Mouse (Mus musculus): Measurements from ENCODE around the gene Fancm.
"Not testable (repeated sequence)": the region's sequence is repeated elsewhere in the genome, so short reads cannot be mapped to it uniquely, and the experiment has no call there.

Fancm gene

GRCm38 (mm10) chr12:65118968-65119367, 43.6 kb downstream of the Fancm start:
- no peak for DNase-seq (ENCODE audit: low read depth, low spot score)

- no peak for DNase-seq (ENCODE audit: low read depth, low spot score)
These were observed 44.0 kb downstream of the Fancm start for GRCm38 (mm10) chr12:65119451-65119850.

- DNase-seq (ENCODE audit: low read depth, low spot score) = not testable (repeated sequence)
These were observed 60.7 kb downstream of the Fancm start for GRCm38 (mm10) chr12:65136121-65136520.

- peak; percentile 81 for DNase-seq (ENCODE audit: low read depth, low spot score)
These were observed 96.9 kb downstream of the Fancm start, which contains the start of gene Mis18bp1 for GRCm38 (mm10) chr12:65172021-65172951. Mis18bp1 (minus strand) TSS chr12:65172604.

- not testable (repeated sequence) for DNase-seq (ENCODE audit: low read depth, low spot score)
These were observed 97.6 kb downstream of the Fancm start for GRCm38 (mm10) chr12:65172959-65173358.

- DNase-seq (ENCODE audit: low read depth, low spot score) = no peak
These were observed 98.3 kb downstream of the Fancm start for GRCm38 (mm10) chr12:65173736-65174135.

Measured in retina, adult 2 months (tissue).